ENCODE assay signal across 7 mouse cellular contexts in the genomic region with DNA sequence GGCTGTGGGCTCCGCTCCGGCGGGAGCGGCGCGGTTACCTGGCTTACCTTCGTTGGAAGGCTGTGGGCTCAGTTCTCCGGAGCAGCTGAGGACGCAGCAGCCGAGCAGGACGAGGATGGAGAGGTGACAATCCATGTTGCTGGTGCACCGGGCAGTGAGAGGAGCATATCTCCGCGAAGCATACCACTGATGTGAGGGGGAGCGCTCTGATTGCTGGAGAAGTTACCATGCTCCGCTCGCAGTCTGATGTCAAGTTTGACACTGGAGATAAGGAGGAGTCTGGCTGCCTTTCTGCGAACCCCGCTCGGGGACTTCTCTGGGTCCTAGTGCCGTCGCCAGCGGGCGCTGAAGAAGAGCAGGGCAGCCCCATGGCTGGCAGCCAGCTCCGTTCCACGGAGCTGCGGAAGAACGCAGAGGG. TPM values are rescaled to one million over a fixed set of nuclear protein-coding genes. Genes with fewer than 3 reads are reported as not detected.
DNase-seq lines count a peak whose midpoint lies in the region; ATAC-seq and TF ChIP-seq lines count a peak whose summit lies in the region.

Epha3 (minus strand) TSS at position 263 of the 418 bp plus-strand sequence.

- TF ChIP-seq CTCF in kidney, adult 2 months (conservative IDR thresholded peaks at IDR 0.05; ENCODE audit: insufficient read depth, insufficient read length, low read depth, low read length) = no peak

- 0 out of 2 replicates have a peak, but pooled peaks cover 3% of the 10 kb centered on the region for H3K27me3 ChIP-seq in embryonic facial prominence, embryonic 14.5 days (replicated peaks; ENCODE audit: control insufficient read depth, insufficient read depth, low read length)
- no peaks in the 10 kb centered on the region for H3K27me3 ChIP-seq in kidney, adult 2 months (replicated peaks; ENCODE audit: control insufficient read depth, insufficient read depth, low read length)
- peaks cover 15% of the 10 kb centered on the region; the same call in 1 of the 2 replicates for H3K27me3 ChIP-seq in limb, embryonic 11.5 days (ENCODE audit: control insufficient read depth, insufficient read depth, low read length)
- H3K27me3 ChIP-seq in midbrain, embryonic 11.5 days (ENCODE audit: control insufficient read depth, insufficient read depth, low read length) = peaks cover 14% of the 10 kb centered on the region

- H3K36me3 ChIP-seq in embryonic facial prominence, embryonic 14.5 days (ENCODE audit: control insufficient read depth, insufficient read depth, low read length) = no peaks in the 10 kb centered on the region
- no peaks in the 10 kb centered on the region for H3K36me3 ChIP-seq in kidney, adult 2 months (ENCODE audit: control insufficient read depth, insufficient read depth, low read length)
- H3K36me3 ChIP-seq in limb, embryonic 11.5 days (ENCODE audit: control insufficient read depth, insufficient read depth, low read length) = no peaks in the 10 kb centered on the region
- no peaks in the 10 kb centered on the region for H3K36me3 ChIP-seq in midbrain, embryonic 11.5 days (ENCODE audit: control insufficient read depth, insufficient read depth, low read length)

- no peaks in the 10 kb centered on the region for H3K9me3 ChIP-seq in embryonic facial prominence, embryonic 14.5 days (ENCODE audit: control insufficient read depth, low read length)
- H3K9me3 ChIP-seq in limb, embryonic 11.5 days (ENCODE audit: control insufficient read depth, low read length) = no peaks in the 10 kb centered on the region
- no peaks in the 10 kb centered on the region for H3K9me3 ChIP-seq in midbrain, embryonic 11.5 days (ENCODE audit: control insufficient read depth, low read length)

- 0 out of 2 replicates have a peak, but pooled peaks cover 3% of the 10 kb centered on the region for H3K4me1 ChIP-seq in embryonic facial prominence, embryonic 14.5 days (ENCODE audit: control insufficient read depth, insufficient read depth, low read length)
- H3K4me1 ChIP-seq in kidney, adult 2 months (ENCODE audit: control insufficient read depth, insufficient read depth, low read length) = no peaks in the 10 kb centered on the region
- H3K4me1 ChIP-seq in limb, embryonic 11.5 days (ENCODE audit: control insufficient read depth, insufficient read depth, low read length) = no peaks in the 10 kb centered on the region
- H3K4me1 ChIP-seq in midbrain, embryonic 11.5 days (ENCODE audit: control insufficient read depth, insufficient read depth, low read length) = peaks cover 4% of the 10 kb centered on the region; the same call in 1 of the 2 replicates

- H3K27ac ChIP-seq in embryonic facial prominence, embryonic 14.5 days (replicated peaks; ENCODE audit: low read depth, low read length) = peak within 1 kb of the TSS; percentile 68
- no peak within 1 kb of the TSS for H3K27ac ChIP-seq in kidney, adult 2 months (ENCODE audit: insufficient read depth, low read depth, low read length)
- no peak within 1 kb of the TSS for H3K27ac ChIP-seq in limb, embryonic 11.5 days (replicated peaks; ENCODE audit: low read depth, low read length)
- peak within 1 kb of the TSS; percentile 16; the same call in 1 of the 2 replicates for H3K27ac ChIP-seq in midbrain, embryonic 11.5 days (ENCODE audit: low read depth, low read length)

- H3K4me2 ChIP-seq in embryonic facial prominence, embryonic 14.5 days (ENCODE audit: low read depth, low read length) = peak within 1 kb of the TSS; percentile 91
- H3K4me2 ChIP-seq in limb, embryonic 11.5 days (ENCODE audit: low read depth, severe bottlenecking) = peak within 1 kb of the TSS; percentile 71
- peak within 1 kb of the TSS; percentile 75 for H3K4me2 ChIP-seq in midbrain, embryonic 11.5 days

- TF ChIP-seq POLR2A in kidney, adult 2 months (IDR thresholded peaks at IDR 0.05; ENCODE audit: low read depth, low read length) = no peak

- H3K9ac ChIP-seq in embryonic facial prominence, embryonic 14.5 days (ENCODE audit: low read depth, low read length) = peak within 1 kb of the TSS; percentile 76
- no peak within 1 kb of the TSS for H3K9ac ChIP-seq in limb, embryonic 11.5 days (ENCODE audit: low read length)
- H3K9ac ChIP-seq in midbrain, embryonic 11.5 days (ENCODE audit: low read length) = peak within 1 kb of the TSS; percentile 57; the same call in 1 of the 2 replicates

- peak within 1 kb of the TSS; percentile 72 for H3K4me3 ChIP-seq in embryonic facial prominence, embryonic 14.5 days (ENCODE audit: low read depth, low read length)
- peak within 1 kb of the TSS; percentile 58 for H3K4me3 ChIP-seq in kidney, adult 2 months (ENCODE audit: insufficient read depth, low read depth, low read length)
- H3K4me3 ChIP-seq in limb, embryonic 11.5 days (ENCODE audit: low read depth, low read length) = peak within 1 kb of the TSS; percentile 49
- peak within 1 kb of the TSS; percentile 58 for H3K4me3 ChIP-seq in midbrain, embryonic 11.5 days (ENCODE audit: low read depth, low read length)

- peak; percentile 82 for DNase-seq in brain, embryonic 18.5 days (ENCODE audit: low read depth, low spot score)
- peak; percentile 95 for DNase-seq in embryonic facial prominence, embryonic 14.5 days (ENCODE audit: low spot score)
- peak; percentile 14 to 46 for DNase-seq in heart, adult 9 months (ENCODE audit: low spot score in 2 of 2)
- DNase-seq in kidney, adult 2 months = peak; percentile 68
- peak; percentile 81 for DNase-seq in limb, embryonic 11.5 days (ENCODE audit: low spot score)
- DNase-seq in midbrain, embryonic 11.5 days (ENCODE audit: low spot score, missing footprints) = peak; percentile 98
- peak; percentile 83 for DNase-seq in right cerebral cortex, postnatal 4 days

- ATAC-seq in embryonic facial prominence, embryonic 14.5 days (ENCODE audit: low read depth) = peak; percentile 92
- peak; percentile 39; the same call in 1 of the 2 replicates for ATAC-seq in limb, embryonic 11.5 days (ENCODE audit: insufficient number of reproducible peaks, low FRiP score, low TSS enrichment, low read depth)
- ATAC-seq in midbrain, embryonic 11.5 days (ENCODE audit: low FRiP score) = peak; percentile 91

- WGBS in embryonic facial prominence, embryonic 14.5 days = 0% methylated on average over 27 of the region's 28 CpGs
- under 1% methylated on average over 28 of the region's 28 CpGs for WGBS in kidney, adult 2 months
- 0% methylated on average over 28 of the region's 28 CpGs for whole genome bisulfite sequencing in limb, embryonic 11.5 days
- under 1% methylated on average over 28 of the region's 28 CpGs for WGBS in midbrain, embryonic 11.5 days

RNA-seq across cellular contexts. Expression of gene Epha3, which starts in this region (rescaled TPM):
- 47.7 and 56.9 TPM in 2 replicates for polyA plus RNA-seq in embryonic facial prominence, embryonic 14.5 days (2014; fragmentation: Nextera tagmentation; extraction: Ambion mirVana)
- 0.53 and 0.94 TPM in 2 replicates for polyA plus RNA-seq in kidney, adult 2 months (2012; rRNA removed)
- polyA plus RNA-seq in limb, embryonic 11.5 days (2014; fragmentation: Nextera tagmentation; extraction: Ambion mirVana) = 16.8 and 22.6 TPM in 2 replicates
- polyA plus RNA-seq in midbrain, embryonic 11.5 days (2014; fragmentation: Nextera tagmentation; extraction: Ambion mirVana) = 35.0 and 37.9 TPM in 2 replicates

Comparison
In these comparisons a context has a peak if more than half of its experiments do, and no peak if none do; other contexts are left out.
1. Peak in DNase-seq and H3K4me3 ChIP-seq in kidney, adult 2 months; RNA of the gene not detected or under 1 TPM.
2. DNase-seq: peak in every context shown above with its lines; median percentile 98 in midbrain, embryonic 11.5 days; 95 in embryonic facial prominence, embryonic 14.5 days; 83 in right cerebral cortex, postnatal 4 days; 82 in brain, embryonic 18.5 days; 81 in limb, embryonic 11.5 days; 68 in kidney, adult 2 months; 30 in heart, adult 9 months.
3. ATAC-seq: peak in every context shown above with its lines; median percentile 92 in embryonic facial prominence, embryonic 14.5 days; 91 in midbrain, embryonic 11.5 days; 39 in limb, embryonic 11.5 days.
4. H3K27ac ChIP-seq: peak in embryonic facial prominence, embryonic 14.5 days (single experiment) and midbrain, embryonic 11.5 days (single experiment); none in kidney, adult 2 months (single experiment) and limb, embryonic 11.5 days (single experiment).
5. Peak in every context shown above with its lines, with median percentiles within 50 percentile points of each other: H3K4me2 ChIP-seq and H3K4me3 ChIP-seq.